Mouse (Mus musculus): ENCODE measurements around the gene Ube2l3. TPM values are rescaled to one million over a fixed set of nuclear protein-coding genes. Genes with fewer than 3 reads are reported as not detected.

Gene Ube2l3
- polyA plus RNA-seq (2016; fragmentation: Nextera tagmentation; extraction: Ambion mirVana): 371 TPM in 2 replicates

DNA sequence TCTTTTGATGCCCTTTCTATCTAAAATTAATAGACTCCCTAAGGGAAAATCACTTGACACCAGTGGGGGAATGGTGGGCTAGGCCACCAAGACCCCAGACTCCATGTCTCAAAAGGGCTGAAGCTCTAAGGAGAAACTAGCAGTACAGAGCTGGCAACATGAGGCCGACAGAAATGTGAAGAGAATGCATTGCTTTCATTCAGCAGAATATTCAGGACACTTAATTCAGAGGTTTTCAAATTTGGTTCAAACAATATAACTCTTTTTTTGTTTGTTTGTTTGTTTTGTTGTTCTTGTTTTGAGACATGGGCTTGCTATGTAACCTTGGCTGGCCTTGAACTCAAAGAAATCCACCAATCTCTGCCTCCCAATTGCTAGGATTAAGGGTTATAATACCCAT is at the start of gene Ube2l3:
Gene Ube2l3, minus strand, starts transcription at position 101 of the 400 bp plus-strand sequence.
- Histone ChIP-seq H3K27me3 (peaks cover 12% of the 10 kb centered on the region), H3K4me1 (peaks cover 15% of the 10 kb centered on the region), H3K4me2 (replicated peaks) (peak within 1 kb of the TSS; percentile 88; the same call in 1 of the 2 replicates), H3K36me3 (0 out of 2 replicates have a peak, but pooled peaks cover 3% of the 10 kb centered on the region), H3K9ac (replicated peaks) (peak within 1 kb of the TSS; percentile 99; the same call in 1 of the 2 replicates), H3K4me3 (peak within 1 kb of the TSS; percentile 100), H3K9me3 (no peaks in the 10 kb centered on the region), H3K27ac (replicated peaks) (no peak within 1 kb of the TSS)
- WGBS: 90% methylated on average over 1 of the region's 1 CpGs
- no peak for ATAC-seq (ENCODE audit: low FRiP score, low read depth)

DNA sequence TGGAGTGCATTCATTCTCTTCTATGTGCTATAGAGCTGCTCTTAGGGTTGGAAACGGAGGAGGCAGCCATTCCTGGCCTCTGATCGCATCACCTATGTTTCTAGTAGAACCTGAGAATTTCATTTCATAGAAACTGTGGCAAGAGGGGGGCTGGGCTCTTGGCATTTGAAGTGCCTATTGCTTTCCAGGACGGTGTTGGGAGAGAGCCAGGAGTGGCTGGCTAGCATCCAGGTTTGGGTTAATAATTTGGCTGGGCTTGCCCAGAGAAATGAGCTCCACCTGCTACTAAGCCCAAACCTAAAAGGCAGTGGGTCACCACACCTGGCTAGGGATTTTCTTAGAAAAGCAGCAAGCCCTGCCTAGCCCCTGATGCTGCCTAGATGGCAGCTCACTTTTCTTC is 49.1 kb upstream of the Ube2l3 start:
- Histone ChIP-seq H3K9ac (replicated peaks) (no peak overlapping the region), H3K27me3 (no peaks in the 10 kb centered on the region), H3K4me2 (replicated peaks) (no peak overlapping the region), H3K4me1 (peaks cover 36% of the 10 kb centered on the region), H3K9me3 (no peaks in the 10 kb centered on the region), H3K4me3 (no peak overlapping the region), H3K36me3 (peaks cover 11% of the 10 kb centered on the region; the same call in 1 of the 2 replicates), H3K27ac (replicated peaks) (no peak overlapping the region)
- no peak for ATAC-seq (ENCODE audit: low FRiP score, low read depth)
- WGBS: 87% methylated on average over 3 of the region's 3 CpGs

DNA sequence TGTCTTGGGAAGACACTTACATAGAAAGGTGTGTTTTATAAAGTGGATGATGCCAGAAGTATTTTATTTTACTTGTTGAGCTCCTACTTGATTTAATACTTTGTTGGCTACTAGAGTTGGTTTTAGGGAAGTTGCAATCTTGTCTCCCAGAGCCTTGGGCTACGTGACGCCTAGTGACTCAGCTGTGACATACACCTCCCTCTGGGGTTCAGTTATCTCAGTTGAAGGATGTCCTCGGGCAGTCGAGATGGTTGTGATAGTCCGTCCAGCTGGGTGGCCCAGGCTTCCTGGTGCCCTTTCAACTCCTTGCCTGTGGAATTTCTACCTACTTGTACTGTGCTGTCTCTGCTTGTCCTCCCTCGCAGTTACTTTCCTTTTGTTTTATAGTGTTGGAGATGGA is 46.7 kb upstream of the Ube2l3 start:
- no peak overlapping the region for H3K27ac ChIP-seq (replicated peaks)
- H3K9ac ChIP-seq (replicated peaks): no peak overlapping the region
- peaks cover 34% of the 10 kb centered on the region for H3K4me1 ChIP-seq
- H3K27me3 ChIP-seq: no peaks in the 10 kb centered on the region
- no peaks in the 10 kb centered on the region for H3K9me3 ChIP-seq
- no peaks in the 10 kb centered on the region for H3K36me3 ChIP-seq
- H3K4me2 ChIP-seq (replicated peaks): no peak overlapping the region
- ATAC-seq (ENCODE audit: low FRiP score, low read depth): no peak
- WGBS: 74% methylated on average over 6 of the region's 6 CpGs
- no peak overlapping the region for H3K4me3 ChIP-seq

DNA sequence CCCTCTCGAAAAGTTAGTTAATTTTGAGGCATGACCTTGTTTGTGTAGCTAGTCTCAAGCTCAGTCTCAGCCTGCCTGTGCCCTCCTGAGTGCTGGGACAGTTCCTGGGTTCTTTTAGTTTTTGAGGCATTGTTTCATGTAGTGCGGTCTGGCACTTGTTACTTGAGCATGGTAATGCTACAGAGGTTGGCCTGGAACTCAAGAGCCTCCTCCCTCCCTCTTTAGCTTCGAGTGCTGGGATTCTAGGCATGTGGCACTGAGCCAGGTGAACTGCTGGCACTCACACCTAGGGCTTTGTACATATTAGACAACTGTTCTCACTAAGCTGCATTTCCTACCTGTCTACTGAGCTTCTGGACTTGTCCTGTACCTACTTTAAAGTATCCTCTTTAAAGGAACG is 45.3 kb upstream of the Ube2l3 start:
- 86% methylated on average over 4 of the region's 4 CpGs for WGBS
- no peak overlapping the region for H3K4me3 ChIP-seq
- ATAC-seq (ENCODE audit: low FRiP score, low read depth): no peak
- no peaks in the 10 kb centered on the region for H3K9me3 ChIP-seq
- H3K4me1 ChIP-seq: peaks cover 26% of the 10 kb centered on the region
- H3K36me3 ChIP-seq: no peaks in the 10 kb centered on the region
- no peak overlapping the region for H3K27ac ChIP-seq (replicated peaks)
- H3K4me2 ChIP-seq (replicated peaks): no peak overlapping the region
- H3K9ac ChIP-seq (replicated peaks): no peak overlapping the region
- no peaks in the 10 kb centered on the region for H3K27me3 ChIP-seq

DNA sequence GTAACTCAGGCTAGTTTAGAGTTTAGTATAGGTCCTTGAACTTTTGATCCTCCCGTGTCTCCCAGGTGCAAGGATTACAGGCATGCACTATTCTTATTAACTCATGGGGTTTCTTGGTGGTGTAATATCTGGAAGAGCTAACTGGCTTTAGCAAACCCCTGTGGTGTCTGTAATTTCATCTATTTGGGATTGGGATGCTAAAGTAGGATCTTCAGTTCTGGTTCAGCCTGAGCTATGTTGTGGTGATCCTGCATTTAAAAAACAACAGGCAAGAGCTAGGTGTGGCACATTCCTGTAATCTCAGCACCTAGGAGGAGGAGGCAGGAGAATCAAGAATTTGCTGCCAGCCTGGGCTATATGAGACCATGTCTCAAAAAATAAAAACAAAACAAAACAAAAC is 42.5 kb upstream of the Ube2l3 start:
- Histone ChIP-seq H3K9ac (replicated peaks) (no peak overlapping the region), H3K36me3 (no peaks in the 10 kb centered on the region), H3K9me3 (no peaks in the 10 kb centered on the region), H3K4me2 (replicated peaks) (no peak overlapping the region), H3K4me3 (no peak overlapping the region), H3K4me1 (peaks cover 9% of the 10 kb centered on the region; the same call in 1 of the 2 replicates), H3K27ac (replicated peaks) (no peak overlapping the region), H3K27me3 (no peaks in the 10 kb centered on the region)
- no peak for ATAC-seq (ENCODE audit: low FRiP score, low read depth)
- WGBS: 80% methylated on average over 1 of the region's 1 CpGs

DNA sequence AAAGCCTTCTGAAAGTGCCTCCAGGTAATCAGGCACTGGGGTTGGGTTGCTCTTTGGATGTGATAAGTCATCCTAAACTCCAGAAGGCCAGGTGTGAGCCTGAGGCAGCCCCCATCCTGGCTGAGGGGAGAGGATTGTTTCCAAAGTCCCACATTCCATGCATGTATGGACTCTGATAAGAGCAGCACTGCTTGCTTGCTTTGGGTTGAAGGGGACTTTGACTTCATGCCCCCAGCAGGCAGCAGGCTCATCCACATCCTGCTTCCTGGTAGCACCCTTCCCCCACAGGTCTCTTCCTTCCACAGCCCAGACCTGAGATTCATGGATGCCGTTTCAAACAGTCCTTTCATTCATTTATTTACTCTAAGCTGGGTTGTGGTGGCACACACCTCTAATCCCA is 41.3 kb upstream of the Ube2l3 start:
- H3K9me3 ChIP-seq: no peaks in the 10 kb centered on the region
- no peak overlapping the region for H3K4me2 ChIP-seq (replicated peaks)
- H3K36me3 ChIP-seq: no peaks in the 10 kb centered on the region
- 76% methylated on average over 1 of the region's 1 CpGs for WGBS
- no peak overlapping the region for H3K27ac ChIP-seq (replicated peaks)
- no peaks in the 10 kb centered on the region for H3K27me3 ChIP-seq
- no peak for ATAC-seq (ENCODE audit: low FRiP score, low read depth)
- H3K4me3 ChIP-seq: no peak overlapping the region
- H3K9ac ChIP-seq (replicated peaks): no peak overlapping the region
- peaks cover 17% of the 10 kb centered on the region for H3K4me1 ChIP-seq

DNA sequence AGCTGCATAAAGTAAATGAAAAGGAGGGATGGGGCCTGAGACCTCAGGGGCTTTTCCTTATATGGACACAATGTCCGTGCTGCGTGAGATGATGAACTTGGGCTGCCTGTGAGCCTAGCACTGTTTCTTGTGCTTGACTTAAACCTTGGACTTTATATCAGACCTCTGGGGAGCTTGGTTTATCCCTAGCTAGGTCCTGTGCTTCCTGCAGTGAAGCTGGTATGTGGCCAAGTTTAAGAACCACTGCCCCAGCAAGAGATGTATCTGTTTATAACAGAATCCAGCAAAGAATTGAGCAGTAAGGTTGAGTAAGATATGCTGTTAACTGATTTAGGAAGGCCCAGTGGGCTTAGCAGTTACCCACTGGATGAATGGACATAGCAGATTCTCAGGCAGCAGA is 37.0 kb upstream of the Ube2l3 start:
- no peak overlapping the region for H3K9ac ChIP-seq (replicated peaks)
- ATAC-seq (ENCODE audit: low FRiP score, low read depth): no peak
- H3K4me1 ChIP-seq: peaks cover 45% of the 10 kb centered on the region
- 82% methylated on average over 2 of the region's 2 CpGs for WGBS
- H3K27me3 ChIP-seq: no peaks in the 10 kb centered on the region
- no peaks in the 10 kb centered on the region for H3K9me3 ChIP-seq
- H3K36me3 ChIP-seq: no peaks in the 10 kb centered on the region
- no peak overlapping the region for H3K4me2 ChIP-seq (replicated peaks)
- no peak overlapping the region for H3K4me3 ChIP-seq
- H3K27ac ChIP-seq (replicated peaks): no peak overlapping the region

DNA sequence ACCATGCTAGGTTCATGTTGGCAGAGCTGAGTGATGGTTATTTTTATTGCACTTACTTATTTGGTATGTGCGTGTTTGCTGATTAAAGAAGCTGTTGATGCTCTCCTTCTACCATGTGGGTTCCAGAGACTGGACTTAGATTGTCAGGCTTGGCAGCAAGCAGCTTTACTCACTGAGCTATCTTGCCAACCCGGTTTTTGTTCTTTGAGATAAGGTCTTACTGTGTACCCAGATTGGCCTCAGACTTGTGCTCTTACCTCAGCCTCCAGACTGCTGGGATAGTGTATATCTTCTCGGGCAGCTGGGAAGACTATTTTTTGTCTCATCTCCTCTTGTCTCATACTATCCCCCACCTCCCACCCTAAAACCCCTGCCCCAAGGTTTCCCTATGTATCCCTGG is 35.2 kb upstream of the Ube2l3 start:
- no peaks in the 10 kb centered on the region for H3K36me3 ChIP-seq
- H3K4me3 ChIP-seq: no peak overlapping the region
- no peaks in the 10 kb centered on the region for H3K9me3 ChIP-seq
- 86% methylated on average over 3 of the region's 3 CpGs for WGBS
- H3K4me1 ChIP-seq: peaks cover 46% of the 10 kb centered on the region
- no peak overlapping the region for H3K27ac ChIP-seq (replicated peaks)
- no peaks in the 10 kb centered on the region for H3K27me3 ChIP-seq
- no peak overlapping the region for H3K4me2 ChIP-seq (replicated peaks)
- no peak for ATAC-seq (ENCODE audit: low FRiP score, low read depth)
- no peak overlapping the region for H3K9ac ChIP-seq (replicated peaks)

DNA sequence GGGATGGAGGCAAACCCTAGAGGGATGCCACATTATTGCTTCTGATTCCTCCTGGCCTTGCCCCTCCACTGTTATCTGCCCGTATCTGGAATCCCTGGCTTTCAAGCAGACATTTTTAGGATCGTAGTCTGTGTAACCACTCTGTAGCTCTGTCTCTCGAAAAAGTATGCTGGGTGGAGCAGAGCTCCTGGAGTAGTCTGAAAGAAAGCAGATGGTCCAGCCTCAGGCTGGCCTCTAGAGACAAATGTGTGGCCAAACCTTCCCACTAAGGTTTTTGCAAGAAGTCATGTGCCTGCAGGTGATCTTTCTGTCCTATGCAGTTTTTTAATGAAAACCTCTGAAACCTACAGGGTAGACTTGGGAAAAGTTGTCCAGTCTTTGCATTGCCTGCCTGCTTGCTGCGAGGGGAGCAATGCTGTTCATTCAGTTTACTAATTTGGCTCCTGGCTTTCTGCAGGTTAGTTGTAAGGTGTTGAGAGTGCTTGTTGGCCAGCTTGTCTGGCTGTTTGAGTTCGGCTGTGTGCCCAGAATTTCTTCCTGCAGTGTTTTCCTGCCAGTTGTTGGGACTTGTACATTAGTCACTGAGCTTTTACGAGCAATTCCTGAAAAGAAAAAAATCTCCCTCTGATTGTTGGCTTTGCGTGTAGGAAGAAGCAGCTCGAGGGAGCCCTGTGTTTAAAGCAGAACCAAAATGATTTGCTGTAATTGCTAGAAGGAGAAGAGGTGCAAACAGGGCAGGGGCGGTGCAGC is 32.6 kb upstream of the Ube2l3 start:
- H3K9me3 ChIP-seq: peaks cover under 1% of the 10 kb centered on the region; the same call in 1 of the 2 replicates
- H3K36me3 ChIP-seq: no peaks in the 10 kb centered on the region
- ATAC-seq (ENCODE audit: low FRiP score, low read depth): no peak
- 63% methylated on average over 9 of the region's 9 CpGs for WGBS
- peak overlapping the region; percentile 95; the same call in 1 of the 2 replicates for H3K27ac ChIP-seq (replicated peaks)
- peak overlapping the region; percentile 89 for H3K4me2 ChIP-seq (replicated peaks)
- H3K9ac ChIP-seq (replicated peaks): peak overlapping the region; percentile 89
- H3K4me1 ChIP-seq: peaks cover 47% of the 10 kb centered on the region
- peak overlapping the region; percentile 90 for H3K4me3 ChIP-seq
- H3K27me3 ChIP-seq: 0 out of 2 replicates have a peak, but pooled peaks cover 3% of the 10 kb centered on the region

DNA sequence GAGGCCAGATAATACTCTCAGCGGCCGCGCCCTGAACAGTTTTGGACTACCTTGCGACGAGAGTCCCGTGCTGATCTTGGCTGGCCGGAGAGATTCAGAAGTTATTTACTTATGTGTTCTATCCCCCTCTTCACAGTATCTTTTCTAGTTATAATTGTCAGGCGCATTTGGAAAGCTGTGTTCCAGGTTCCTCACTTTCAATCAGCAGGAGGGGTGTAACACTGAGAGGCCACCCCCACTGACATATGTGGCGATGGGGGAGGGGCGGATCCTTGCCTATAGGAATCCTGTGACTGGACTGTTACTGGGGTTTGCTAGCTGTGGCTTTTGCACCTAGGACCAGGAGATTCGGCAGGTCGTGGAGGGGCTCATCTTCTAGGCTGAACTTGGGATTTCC is 32.0 kb upstream of the Ube2l3 start:
- WGBS: 2% methylated on average over 12 of the region's 12 CpGs
- Histone ChIP-seq H3K4me1 (peaks cover 44% of the 10 kb centered on the region), H3K36me3 (no peaks in the 10 kb centered on the region), H3K9ac (replicated peaks) (peak overlapping the region; percentile 89), H3K27ac (replicated peaks) (peak overlapping the region; percentile 95), H3K4me3 (peak overlapping the region; percentile 90), H3K4me2 (replicated peaks) (peak overlapping the region; percentile 89), H3K27me3 (0 out of 2 replicates have a peak, but pooled peaks cover 3% of the 10 kb centered on the region), H3K9me3 (peaks cover 7% of the 10 kb centered on the region; the same call in 1 of the 2 replicates)
- ATAC-seq (ENCODE audit: low FRiP score, low read depth): no peak

DNA sequence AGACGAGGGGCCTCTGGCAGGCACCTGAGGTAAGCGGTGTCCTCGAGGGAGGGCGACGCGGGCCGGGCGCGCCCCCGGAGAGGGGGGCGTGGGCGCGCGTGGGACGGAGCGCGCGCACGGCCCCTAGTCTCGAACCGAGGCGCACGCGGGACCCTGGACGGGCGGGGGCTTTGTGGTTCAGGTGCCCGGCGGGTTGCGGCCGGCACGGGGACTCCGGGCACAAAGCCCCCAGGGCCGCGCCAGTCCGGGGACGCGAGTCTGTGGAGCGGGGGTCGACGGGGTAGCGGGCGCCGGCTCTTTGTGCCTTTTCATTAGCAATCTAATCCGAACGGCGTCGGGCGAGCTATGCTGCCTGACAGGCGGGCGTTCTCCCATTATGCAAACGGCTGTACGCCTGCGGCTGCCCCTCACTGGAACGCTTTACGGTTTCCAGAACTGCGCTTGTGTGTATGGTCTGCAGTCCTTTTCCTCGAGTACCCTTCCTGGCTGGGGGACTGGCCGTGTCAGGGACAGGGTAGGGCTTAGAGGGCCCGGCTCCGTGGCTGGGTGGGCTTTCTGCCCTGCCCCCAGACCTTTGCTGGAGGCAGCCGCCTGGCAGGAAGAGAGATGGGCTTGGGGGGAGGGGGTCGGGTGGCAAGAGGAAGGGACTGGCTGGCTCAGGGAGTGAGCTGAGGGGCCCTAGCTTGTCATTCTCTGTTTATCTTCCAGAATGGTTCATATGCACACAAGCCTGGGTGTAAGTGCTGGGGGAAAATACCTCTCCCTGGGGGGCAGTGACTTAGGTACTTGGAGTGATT is 31.5 kb upstream of the Ube2l3 start:
- under 1% methylated on average over 38 of the region's 62 CpGs for WGBS
- Histone ChIP-seq H3K36me3 (no peaks in the 10 kb centered on the region), H3K4me2 (replicated peaks) (peak overlapping the region; percentile 89), H3K4me1 (peaks cover 38% of the 10 kb centered on the region), H3K9ac (replicated peaks) (peak overlapping the region; percentile 89), H3K27ac (replicated peaks) (peak overlapping the region; percentile 95), H3K4me3 (peak overlapping the region; percentile 90), H3K9me3 (peaks cover 7% of the 10 kb centered on the region; the same call in 1 of the 2 replicates), H3K27me3 (0 out of 2 replicates have a peak, but pooled peaks cover 3% of the 10 kb centered on the region)
- ATAC-seq (ENCODE audit: low FRiP score, low read depth): peak; percentile 79
